Mouse (Mus musculus): ENCODE data around the gene Tnfsf4. TPM values are rescaled to one million over a fixed set of nuclear protein-coding genes. Genes with fewer than 3 reads are reported as not detected.
A peak's percentile ranks its signal among the peaks of the same experiment; 100 is the strongest.

Tnfsf4 gene
- polyA plus RNA-seq, 1 experiment from 2014 or later, result 0.12 TPM

GRCm38 (mm10) chr1:161400126-161400525, 4.9 kb downstream of the Tnfsf4 start:
- no peaks in the 10 kb centered on the region for H3K27me3 ChIP-seq
- H3K4me3 ChIP-seq (replicated peaks), result no peak overlapping the region
- H3K4me2 ChIP-seq (replicated peaks), result no peak overlapping the region
- no peak overlapping the region for H3K9ac ChIP-seq
- peaks cover 5% of the 10 kb centered on the region for H3K4me1 ChIP-seq
- no peaks in the 10 kb centered on the region for H3K36me3 ChIP-seq
- no peak overlapping the region for H3K27ac ChIP-seq (replicated peaks)
- ATAC-seq (ENCODE audit: insufficient number of reproducible peaks, low FRiP score, low TSS enrichment, low read depth), result no peak
- H3K9me3 ChIP-seq (replicated peaks), result no peaks in the 10 kb centered on the region
- WGBS, result 30% methylated on average over 6 of the region's 6 CpGs

GRCm38 (mm10) chr1:161403061-161403460, 7.9 kb downstream of the Tnfsf4 start:
- no peaks in the 10 kb centered on the region for H3K27me3 ChIP-seq
- no peak overlapping the region for H3K4me3 ChIP-seq (replicated peaks)
- WGBS, result 31% methylated on average over 2 of the region's 2 CpGs
- no peaks in the 10 kb centered on the region for H3K36me3 ChIP-seq
- H3K4me2 ChIP-seq (replicated peaks), result no peak overlapping the region
- no peak overlapping the region for H3K9ac ChIP-seq
- no peaks in the 10 kb centered on the region for H3K9me3 ChIP-seq (replicated peaks)
- no peaks in the 10 kb centered on the region for H3K4me1 ChIP-seq
- no peak overlapping the region for H3K27ac ChIP-seq (replicated peaks)
- ATAC-seq (ENCODE audit: insufficient number of reproducible peaks, low FRiP score, low TSS enrichment, low read depth), result no peak

GRCm38 (mm10) chr1:161406480-161406879, 11.3 kb downstream of the Tnfsf4 start:
- H3K27me3 ChIP-seq, result no peaks in the 10 kb centered on the region
- WGBS, result 85% methylated on average over 1 of the region's 1 CpGs
- H3K9ac ChIP-seq, result no peak overlapping the region
- no peak overlapping the region for H3K4me2 ChIP-seq (replicated peaks)
- ATAC-seq (ENCODE audit: insufficient number of reproducible peaks, low FRiP score, low TSS enrichment, low read depth), result no peak
- H3K4me1 ChIP-seq, result no peaks in the 10 kb centered on the region
- no peaks in the 10 kb centered on the region for H3K36me3 ChIP-seq
- no peak overlapping the region for H3K27ac ChIP-seq (replicated peaks)
- H3K4me3 ChIP-seq (replicated peaks), result no peak overlapping the region
- no peaks in the 10 kb centered on the region for H3K9me3 ChIP-seq (replicated peaks)

GRCm38 (mm10) chr1:161419926-161420325, 24.7 kb downstream of the Tnfsf4 start:
- no peak overlapping the region for H3K9ac ChIP-seq
- H3K4me2 ChIP-seq (replicated peaks), result no peak overlapping the region
- H3K9me3 ChIP-seq (replicated peaks), result no peaks in the 10 kb centered on the region
- H3K4me1 ChIP-seq, result no peaks in the 10 kb centered on the region
- no peaks in the 10 kb centered on the region for H3K27me3 ChIP-seq
- no peak for ATAC-seq (ENCODE audit: insufficient number of reproducible peaks, low FRiP score, low TSS enrichment, low read depth)
- no peak overlapping the region for H3K27ac ChIP-seq (replicated peaks)
- H3K4me3 ChIP-seq (replicated peaks), result no peak overlapping the region
- H3K36me3 ChIP-seq, result no peaks in the 10 kb centered on the region

GRCm38 (mm10) chr1:161420646-161421045, 25.4 kb downstream of the Tnfsf4 start:
- Histone ChIP-seq H3K4me3 (replicated peaks) (no peak overlapping the region), H3K4me1 (no peaks in the 10 kb centered on the region), H3K9ac (no peak overlapping the region), H3K4me2 (replicated peaks) (no peak overlapping the region), H3K36me3 (no peaks in the 10 kb centered on the region), H3K27ac (replicated peaks) (no peak overlapping the region), H3K27me3 (no peaks in the 10 kb centered on the region), H3K9me3 (replicated peaks) (no peaks in the 10 kb centered on the region)
- ATAC-seq (ENCODE audit: insufficient number of reproducible peaks, low FRiP score, low TSS enrichment, low read depth), result no peak
- WGBS, result 83% methylated on average over 9 of the region's 9 CpGs

GRCm38 (mm10) chr1:161426277-161427056, 31.3 kb downstream of the Tnfsf4 start:
- WGBS, result 44% methylated on average over 4 of the region's 4 CpGs
- Histone ChIP-seq H3K9me3 (replicated peaks) (no peaks in the 10 kb centered on the region), H3K4me2 (replicated peaks) (no peak overlapping the region), H3K9ac (no peak overlapping the region), H3K4me1 (no peaks in the 10 kb centered on the region), H3K27ac (replicated peaks) (no peak overlapping the region), H3K27me3 (no peaks in the 10 kb centered on the region), H3K36me3 (no peaks in the 10 kb centered on the region), H3K4me3 (replicated peaks) (no peak overlapping the region)
- no peak for ATAC-seq (ENCODE audit: insufficient number of reproducible peaks, low FRiP score, low TSS enrichment, low read depth)

GRCm38 (mm10) chr1:161427057-161427311, 31.8 kb downstream of the Tnfsf4 start:
- Histone ChIP-seq H3K36me3 (no peaks in the 10 kb centered on the region), H3K4me3 (replicated peaks) (no peak overlapping the region), H3K9me3 (replicated peaks) (no peaks in the 10 kb centered on the region), H3K4me2 (replicated peaks) (no peak overlapping the region), H3K27me3 (no peaks in the 10 kb centered on the region), H3K27ac (replicated peaks) (no peak overlapping the region), H3K4me1 (no peaks in the 10 kb centered on the region), H3K9ac (no peak overlapping the region)
- no peak for ATAC-seq (ENCODE audit: insufficient number of reproducible peaks, low FRiP score, low TSS enrichment, low read depth)
- 33% methylated on average over 1 of the region's 1 CpGs for WGBS

GRCm38 (mm10) chr1:161435781-161436180, 40.6 kb downstream of the Tnfsf4 start:
- WGBS, result 60% methylated on average over 2 of the region's 2 CpGs
- H3K27me3 ChIP-seq, result no peaks in the 10 kb centered on the region
- H3K36me3 ChIP-seq, result no peaks in the 10 kb centered on the region
- H3K9ac ChIP-seq, result no peak overlapping the region
- H3K27ac ChIP-seq (replicated peaks), result no peak overlapping the region
- ATAC-seq (ENCODE audit: insufficient number of reproducible peaks, low FRiP score, low TSS enrichment, low read depth), result no peak
- H3K9me3 ChIP-seq (replicated peaks), result no peaks in the 10 kb centered on the region
- H3K4me3 ChIP-seq (replicated peaks), result no peak overlapping the region
- H3K4me2 ChIP-seq (replicated peaks), result no peak overlapping the region
- no peaks in the 10 kb centered on the region for H3K4me1 ChIP-seq

GRCm38 (mm10) chr1:161436503-161436902, 41.3 kb downstream of the Tnfsf4 start:
- 81% methylated on average over 6 of the region's 6 CpGs for WGBS
- no peak overlapping the region for H3K9ac ChIP-seq
- no peak overlapping the region for H3K27ac ChIP-seq (replicated peaks)
- no peak overlapping the region for H3K4me3 ChIP-seq (replicated peaks)
- no peaks in the 10 kb centered on the region for H3K36me3 ChIP-seq
- ATAC-seq (ENCODE audit: insufficient number of reproducible peaks, low FRiP score, low TSS enrichment, low read depth), result no peak
- no peak overlapping the region for H3K4me2 ChIP-seq (replicated peaks)
- H3K9me3 ChIP-seq (replicated peaks), result no peaks in the 10 kb centered on the region
- H3K27me3 ChIP-seq, result no peaks in the 10 kb centered on the region
- no peaks in the 10 kb centered on the region for H3K4me1 ChIP-seq

- Histone ChIP-seq H3K9ac (no peak overlapping the region), H3K9me3 (replicated peaks) (no peaks in the 10 kb centered on the region), H3K4me2 (replicated peaks) (no peak overlapping the region), H3K4me1 (no peaks in the 10 kb centered on the region), H3K27ac (replicated peaks) (peak overlapping the region; percentile 78), H3K27me3 (no peaks in the 10 kb centered on the region), H3K36me3 (no peaks in the 10 kb centered on the region), H3K4me3 (replicated peaks) (no peak overlapping the region)
- WGBS, result 67% methylated on average over 7 of the region's 7 CpGs
- ATAC-seq (ENCODE audit: insufficient number of reproducible peaks, low FRiP score, low TSS enrichment, low read depth), result peak; percentile 47; the same call in 1 of the 2 replicates
These were observed 49.6 kb downstream of the Tnfsf4 start for GRCm38 (mm10) chr1:161444858-161445257.

GRCm38 (mm10) chr1:161451683-161452245, 56.6 kb downstream of the Tnfsf4 start:
- no peak overlapping the region for H3K27ac ChIP-seq (replicated peaks)
- WGBS, result 35% methylated on average over 3 of the region's 3 CpGs
- no peak overlapping the region for H3K4me3 ChIP-seq (replicated peaks)
- H3K9me3 ChIP-seq (replicated peaks), result no peaks in the 10 kb centered on the region
- H3K4me1 ChIP-seq, result no peaks in the 10 kb centered on the region
- no peaks in the 10 kb centered on the region for H3K27me3 ChIP-seq
- ATAC-seq (ENCODE audit: insufficient number of reproducible peaks, low FRiP score, low TSS enrichment, low read depth), result no peak
- H3K9ac ChIP-seq, result no peak overlapping the region
- H3K36me3 ChIP-seq, result no peaks in the 10 kb centered on the region
- no peak overlapping the region for H3K4me2 ChIP-seq (replicated peaks)

- WGBS, result 93% methylated on average over 1 of the region's 1 CpGs
- no peak overlapping the region for H3K4me3 ChIP-seq (replicated peaks)
- H3K4me2 ChIP-seq (replicated peaks), result no peak overlapping the region
- no peaks in the 10 kb centered on the region for H3K27me3 ChIP-seq
- H3K9ac ChIP-seq, result no peak overlapping the region
- no peak for ATAC-seq (ENCODE audit: insufficient number of reproducible peaks, low FRiP score, low TSS enrichment, low read depth)
- no peaks in the 10 kb centered on the region for H3K9me3 ChIP-seq (replicated peaks)
- H3K27ac ChIP-seq (replicated peaks), result no peak overlapping the region
- H3K36me3 ChIP-seq, result no peaks in the 10 kb centered on the region
- H3K4me1 ChIP-seq, result no peaks in the 10 kb centered on the region
These were observed 57.0 kb downstream of the Tnfsf4 start for GRCm38 (mm10) chr1:161452250-161452649.
